Mouse (Mus musculus) ES-E14 (cell line): ENCODE results near the gene Ints3.

Source experiments
- CHD2 ChIP-seq: IDR thresholded peaks from 2 replicates; pipeline ENCODE4 v1.6.1; 2014; ENCODE audit warnings: mild to moderate bottlenecking, low read depth, low read length, inconsistent platforms
- ZC3H11A ChIP-seq: IDR thresholded peaks from 2 replicates; pipeline ENCODE4 v1.6.1; 2012; ENCODE audit warnings: low read depth, mild to moderate bottlenecking, inconsistent platforms, low read length, borderline replicate concordance
- ZNF384 ChIP-seq: IDR thresholded peaks from 2 replicates; pipeline ENCODE4 v1.6.1; 2012; ENCODE audit warnings: low read depth, low read length, inconsistent platforms

GRCm38 (mm10) chr3:90361476-90361875 lies 71.9 kb downstream of the Ints3 start:
- TF ChIP-seq ZC3H11A = no peak
- no peak for TF ChIP-seq ZNF384
- no peak for TF ChIP-seq CHD2
